Mouse (Mus musculus): ENCODE data around the gene Sh3bp5.

The Sh3bp5 gene

DNA sequence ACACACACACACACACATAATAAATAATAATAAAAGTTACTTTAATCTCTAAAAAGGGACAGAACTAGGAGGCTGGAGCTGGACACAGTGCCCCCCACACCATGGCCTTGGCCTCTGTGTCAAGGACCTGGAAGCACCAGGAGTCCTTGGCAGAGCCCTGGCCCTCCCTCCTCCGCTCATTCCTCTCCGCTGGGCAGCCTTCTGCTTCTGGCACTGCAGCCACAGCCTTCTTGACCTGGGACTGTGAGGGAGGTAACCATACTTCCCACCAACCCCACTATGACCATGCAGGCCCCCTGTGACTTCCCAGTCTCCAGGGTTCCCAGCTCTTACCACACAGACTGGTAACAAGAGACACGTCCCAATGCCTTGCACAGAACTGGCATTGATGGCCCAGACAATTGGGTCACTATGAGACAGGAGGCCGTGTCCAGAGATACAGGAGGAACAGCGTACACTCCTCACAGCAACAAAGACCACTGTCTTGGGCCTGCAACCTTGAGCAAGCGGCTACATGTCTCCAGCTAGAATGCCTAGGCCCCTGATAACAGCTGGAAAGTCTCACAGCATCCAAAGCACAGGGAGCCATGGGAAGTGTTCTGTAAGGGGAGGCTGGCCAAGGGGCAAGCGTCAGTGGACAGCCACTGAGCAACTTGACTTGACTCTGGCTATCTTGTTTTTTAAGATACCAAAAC, 41.8 kb downstream of the Sh3bp5 start:
- no peak for DNase-seq (ENCODE audit: low spot score in 2 of 2)

DNA sequence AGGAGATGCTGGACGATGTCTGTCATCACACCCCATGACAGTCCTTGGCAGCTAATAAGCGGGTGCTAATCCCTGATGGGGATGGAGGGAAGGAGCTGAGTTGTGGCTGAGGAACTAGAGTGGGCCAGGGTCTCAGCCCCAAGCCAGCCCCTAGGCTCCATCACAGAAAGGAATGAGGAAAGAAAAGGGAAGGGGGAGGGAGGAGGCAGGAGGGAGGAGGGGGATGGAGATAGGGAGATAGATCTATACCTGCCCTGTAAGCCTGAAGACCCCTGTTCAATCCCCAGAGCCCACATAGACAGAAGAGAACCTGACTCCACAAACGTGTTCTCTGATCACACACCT, 42.4 kb downstream of the Sh3bp5 start:
- no peak for DNase-seq (ENCODE audit: low spot score in 2 of 2)

DNA sequence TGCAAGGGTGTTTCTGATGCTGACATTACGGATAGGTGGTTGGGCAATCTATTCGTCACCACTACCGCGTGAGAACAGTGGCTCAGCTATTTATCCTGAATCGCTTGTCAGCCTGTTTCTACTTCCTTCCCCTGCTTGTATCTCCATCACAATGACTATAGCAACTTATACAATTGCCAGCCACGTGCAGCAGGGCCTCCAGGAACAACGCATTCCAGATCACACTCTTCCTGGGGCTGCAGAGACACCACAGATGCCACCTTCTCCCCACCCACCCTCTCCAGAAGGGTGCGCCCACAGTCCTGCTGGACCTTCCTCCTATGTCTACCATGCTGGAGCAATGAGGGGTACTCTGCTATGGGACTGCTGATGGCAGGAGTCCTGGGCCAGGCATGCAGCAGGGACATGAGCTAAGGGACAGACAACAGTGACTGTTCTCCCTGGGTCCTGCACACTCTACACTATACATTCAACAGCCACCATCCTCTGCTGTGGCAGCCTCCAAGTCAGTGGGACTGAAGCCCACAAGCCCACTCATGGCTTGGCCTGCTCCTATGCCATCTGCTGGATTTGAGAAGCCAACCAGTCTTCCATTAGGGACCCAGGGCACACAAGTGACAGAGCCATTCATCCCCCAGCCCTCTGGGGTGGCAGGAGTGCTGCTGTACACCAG, 42.9 kb downstream of the Sh3bp5 start:
- no peak for DNase-seq (ENCODE audit: low spot score in 2 of 2)

DNA sequence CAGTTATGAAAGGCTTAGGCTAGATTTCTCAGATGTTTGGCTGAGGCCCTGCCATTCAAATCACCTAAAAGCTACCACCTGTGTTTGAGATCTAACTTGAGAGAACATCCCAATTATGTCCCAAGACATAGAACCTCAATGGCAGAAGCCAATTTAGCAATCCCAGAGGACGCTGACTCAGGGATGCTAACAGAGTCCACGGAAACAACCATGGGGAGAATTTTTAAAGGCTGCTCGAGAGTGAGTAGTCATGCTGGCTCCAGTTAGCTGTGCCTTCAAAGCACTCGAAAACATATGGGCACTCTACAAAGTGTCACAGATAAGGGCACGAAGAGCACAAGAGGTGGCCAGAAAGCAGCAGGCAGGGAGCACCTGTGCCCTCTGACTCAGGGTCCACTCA, 43.6 kb downstream of the Sh3bp5 start:
- no peak for DNase-seq (ENCODE audit: low spot score in 2 of 2)

DNA sequence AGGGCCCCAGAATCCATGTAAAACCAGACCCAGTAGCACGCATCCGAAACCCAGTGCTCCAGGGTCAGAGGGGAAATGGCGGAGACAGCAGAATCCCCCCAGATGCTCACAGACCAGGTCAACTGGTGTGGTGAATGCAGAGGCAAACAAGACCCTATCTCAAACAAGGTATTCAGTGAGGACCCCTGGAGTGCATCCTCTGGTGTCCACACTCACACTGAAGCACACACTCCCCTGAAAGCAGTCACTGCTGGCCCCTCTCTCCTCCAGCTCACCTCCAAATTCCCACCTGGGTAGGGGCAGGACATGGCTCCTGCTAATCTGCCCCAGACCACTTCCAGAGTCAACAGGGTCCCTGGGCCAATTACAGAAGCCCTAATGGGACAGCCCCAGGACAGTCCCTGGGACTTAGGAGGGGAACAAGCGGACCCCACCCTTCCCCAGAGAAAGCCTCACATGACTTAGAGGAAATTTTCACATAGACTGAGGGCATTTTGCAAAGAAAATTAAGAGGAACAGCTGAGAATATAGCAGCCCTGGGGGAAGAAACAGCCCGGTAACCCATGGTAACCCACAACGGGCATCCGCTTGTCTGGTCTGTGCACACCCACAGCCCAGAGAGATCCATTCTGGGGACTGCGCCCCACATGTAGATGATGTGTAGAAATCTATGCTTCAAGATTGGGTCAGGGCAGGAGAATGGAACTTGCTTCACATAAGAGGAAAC, 46.3 kb downstream of the Sh3bp5 start:
- DNase-seq (ENCODE audit: low spot score in 2 of 2): no peak

DNA sequence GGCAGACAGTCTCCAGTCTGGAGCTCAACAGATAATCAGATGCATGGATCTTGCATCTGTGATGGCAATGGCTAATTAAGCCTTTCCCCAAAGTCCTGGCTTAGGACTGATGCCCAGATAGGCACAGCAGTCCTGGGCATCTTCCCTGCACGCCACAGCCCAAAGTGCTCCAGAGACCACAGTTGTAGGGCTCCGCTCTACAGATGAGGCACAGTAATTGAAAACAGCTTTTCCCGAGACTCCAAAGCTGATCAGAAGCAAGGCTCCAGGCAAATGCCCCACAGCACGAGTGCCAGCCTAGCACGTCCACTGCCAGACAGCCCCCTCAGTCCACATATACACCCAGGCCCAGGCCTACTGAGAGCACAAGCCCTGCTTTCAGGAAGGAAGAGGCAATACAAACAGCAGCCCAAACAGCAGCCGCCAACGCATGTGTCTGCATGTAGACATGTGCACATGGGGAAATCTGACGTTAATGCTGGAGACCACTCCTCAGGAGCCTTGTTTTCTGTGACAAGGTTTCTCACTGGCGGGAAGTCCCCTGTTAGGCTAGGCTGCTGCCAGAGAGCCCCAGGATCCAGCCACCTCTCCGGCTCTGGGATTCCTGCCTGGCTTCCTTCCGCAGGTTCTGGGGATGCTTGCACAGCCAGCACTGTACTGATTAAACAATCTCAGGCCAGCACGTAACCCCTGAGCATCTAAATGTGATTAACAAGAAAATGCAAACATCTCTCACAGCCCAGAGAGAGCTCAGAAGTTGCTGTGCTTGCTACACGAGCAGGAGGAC, 47.6 kb downstream of the Sh3bp5 start:
- no peak for DNase-seq (ENCODE audit: low spot score in 2 of 2)

DNA sequence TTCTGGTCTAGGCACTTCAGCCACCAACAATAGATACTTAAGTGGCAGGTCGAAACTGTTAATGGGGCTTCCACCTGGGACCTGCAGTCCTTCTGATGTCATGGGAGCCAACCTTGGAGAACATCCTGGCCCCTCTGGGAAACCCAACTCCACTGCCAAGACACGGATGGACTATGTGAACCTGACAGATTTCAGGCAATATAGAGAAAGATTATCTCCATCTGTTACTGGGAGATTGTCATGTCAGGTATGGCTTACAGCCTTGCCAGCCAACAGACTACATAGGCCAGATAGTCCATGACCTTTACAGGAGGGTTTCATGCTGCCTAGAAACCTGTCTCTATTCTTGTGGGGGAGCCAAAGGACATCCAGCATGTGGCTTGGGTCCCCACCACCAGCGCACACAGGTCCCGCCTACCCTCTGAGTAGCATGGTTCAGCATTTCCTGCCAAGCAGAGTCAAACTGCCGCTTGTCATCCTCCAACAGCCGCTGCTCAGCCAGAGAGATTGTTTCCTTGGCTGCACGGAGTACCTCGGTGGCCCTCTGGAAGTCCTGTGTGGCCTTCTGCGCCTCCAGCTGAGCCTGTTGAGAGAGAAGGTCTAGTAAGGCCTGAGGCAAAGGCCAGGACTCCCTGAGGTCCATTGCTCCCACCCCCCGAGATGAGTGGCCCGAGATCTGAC, 48.4 kb downstream of the Sh3bp5 start:
- peak in 1 of 2 experiments; percentile 27 for DNase-seq (ENCODE audit: low spot score in 2 of 2)

DNA sequence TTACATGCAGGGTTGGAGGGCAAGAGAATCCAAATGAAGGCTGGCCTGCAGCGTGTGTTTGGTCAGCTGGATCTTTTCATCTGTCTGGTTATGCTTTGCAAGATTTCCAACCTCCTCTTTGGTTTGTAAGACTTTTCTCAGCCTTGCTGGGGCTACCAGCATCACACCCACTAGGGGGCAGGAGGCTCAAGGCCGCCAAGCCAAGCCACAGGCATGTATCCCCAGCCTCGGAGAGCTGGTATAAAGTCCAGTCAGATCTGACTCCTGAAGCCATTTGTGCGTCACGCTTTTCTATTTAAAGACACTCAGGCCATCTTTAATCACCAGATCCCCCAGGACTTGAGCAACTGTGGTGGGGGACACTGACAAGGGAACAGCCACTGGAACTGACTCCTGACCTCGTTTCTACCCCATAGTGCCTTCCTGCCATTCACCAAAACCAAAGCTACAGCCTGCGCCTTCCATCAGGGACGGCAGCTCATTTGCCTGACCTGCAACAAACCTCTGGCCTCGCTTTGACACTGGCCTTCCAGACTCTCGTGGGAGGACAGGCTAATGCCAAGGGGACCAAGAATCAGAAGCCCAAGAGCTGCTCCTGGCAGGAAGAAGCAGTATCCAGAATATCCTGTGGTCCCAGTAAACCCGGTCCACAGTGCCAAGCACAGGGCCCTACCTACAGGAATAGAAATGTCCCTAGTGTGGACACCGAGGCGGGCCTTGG, 49.7 kb downstream of the Sh3bp5 start:
- peak; percentile 54 to 73 for DNase-seq (ENCODE audit: low spot score in 2 of 2)

DNA sequence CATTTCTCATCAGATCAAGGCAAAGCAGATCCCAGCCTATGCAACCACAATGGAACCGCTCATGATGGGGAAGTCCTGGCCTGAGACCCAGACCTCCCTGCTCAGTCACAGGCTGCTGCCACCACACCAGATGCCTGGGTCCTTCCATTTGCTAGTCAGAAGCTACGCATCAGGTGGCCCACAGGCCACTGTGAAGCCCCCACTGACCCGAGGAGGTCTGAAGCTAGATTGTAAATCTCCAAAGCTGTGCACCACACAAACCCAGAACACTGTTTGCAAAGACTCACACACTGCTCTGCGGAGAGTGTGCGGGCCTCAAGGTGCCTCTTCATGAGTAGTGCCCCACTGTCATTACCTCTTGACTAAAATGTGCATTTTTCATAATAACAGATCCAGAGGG, 50.5 kb downstream of the Sh3bp5 start:
- DNase-seq (ENCODE audit: low spot score in 2 of 2): no peak

DNA sequence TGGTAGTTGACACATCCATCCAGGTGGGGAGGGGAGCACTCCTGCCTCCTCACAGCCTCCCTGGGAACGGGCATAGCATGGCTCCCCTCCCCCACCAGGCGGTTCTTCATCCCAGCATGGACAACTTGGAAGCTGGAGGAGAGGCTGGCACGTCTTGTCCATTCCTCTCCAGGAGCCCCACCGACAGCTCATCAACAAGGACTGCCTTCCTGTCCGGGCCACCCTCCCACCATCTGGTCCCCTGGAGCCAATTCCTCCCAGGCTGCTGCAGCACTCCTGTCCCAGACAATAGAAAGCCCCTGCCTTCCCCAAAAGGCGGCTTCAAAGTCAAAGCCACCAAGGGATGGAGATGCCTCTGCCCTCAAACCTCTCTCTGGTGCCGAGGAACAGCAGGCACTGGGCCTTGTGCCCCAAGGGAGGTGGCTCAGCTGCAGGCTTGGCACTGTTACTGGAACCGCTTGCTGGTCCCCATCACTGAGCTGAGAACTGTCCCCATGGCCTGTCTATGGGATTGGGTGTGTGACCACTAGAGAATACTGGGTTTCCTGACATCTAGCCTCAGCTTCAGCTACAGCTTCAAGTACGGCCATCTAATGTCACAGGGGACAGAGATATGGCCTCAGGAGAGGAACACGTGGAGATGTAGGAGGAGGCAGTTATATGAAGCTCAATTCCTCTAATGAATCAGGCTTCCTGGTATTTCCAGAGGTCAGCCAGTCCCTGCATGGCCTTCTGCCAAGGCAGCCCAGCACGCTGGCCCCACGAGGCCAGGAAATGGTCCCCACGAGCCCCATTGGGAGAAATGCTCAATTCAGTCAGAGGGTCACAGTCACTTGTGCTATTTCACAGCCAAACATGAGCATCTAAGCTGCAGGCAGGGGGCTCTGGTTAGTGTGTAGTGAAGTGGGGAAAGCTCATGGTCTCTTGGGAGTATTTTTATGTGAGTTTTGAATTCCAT, 51.2 kb downstream of the Sh3bp5 start:
- peak in 1 of 2 experiments; percentile 44 for DNase-seq (ENCODE audit: low spot score in 2 of 2)

DNA sequence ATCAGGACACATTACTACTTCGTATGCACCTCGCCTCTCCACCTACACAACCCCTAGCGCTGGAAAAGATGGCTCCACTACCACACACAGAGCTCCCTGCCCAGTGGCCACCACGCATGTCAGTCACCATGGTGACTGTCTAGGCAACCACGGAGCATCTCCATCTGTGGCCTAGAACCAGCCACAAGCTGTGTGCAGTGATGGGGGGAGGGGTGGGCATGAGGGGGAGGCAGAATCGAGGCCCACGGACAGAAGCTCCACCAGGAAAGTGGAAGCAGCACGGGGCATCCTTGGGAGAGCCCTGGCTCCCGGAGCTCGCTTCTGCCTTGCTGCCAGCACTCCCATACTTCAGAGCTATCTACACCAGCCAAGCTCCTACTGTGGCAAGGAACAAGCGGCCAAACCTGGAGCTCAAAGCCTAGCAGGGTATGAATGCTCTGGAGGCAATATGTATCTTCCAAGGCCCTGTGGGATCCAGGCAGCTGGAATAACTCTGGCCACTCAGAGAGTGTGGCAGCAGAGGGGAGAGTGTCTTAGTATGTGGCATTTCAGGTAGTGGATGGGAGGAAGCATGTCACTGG, 52.3 kb downstream of the Sh3bp5 start:
- peak in 1 of 2 experiments; percentile 54 for DNase-seq (ENCODE audit: low spot score in 2 of 2)

DNA sequence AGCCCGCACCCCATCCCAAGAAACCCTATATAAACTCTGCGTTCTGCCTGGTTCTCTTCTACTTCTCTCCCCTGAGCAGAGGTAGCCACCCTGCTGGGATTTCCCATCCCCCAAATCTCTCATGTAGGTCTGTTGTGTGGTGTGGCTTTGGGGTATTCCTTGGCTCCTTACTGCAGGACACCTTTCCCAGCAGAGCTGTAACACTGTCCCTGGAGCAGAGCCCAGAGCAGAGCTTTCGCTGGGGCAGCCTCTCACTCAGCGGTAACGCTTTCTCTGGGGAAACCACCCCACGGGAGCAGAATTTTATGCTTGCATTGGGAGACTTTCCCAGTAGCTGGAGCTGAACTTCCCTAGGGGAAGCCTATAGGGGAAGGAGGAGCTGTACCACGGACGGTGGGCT, 53.6 kb downstream of the Sh3bp5 start:
- DNase-seq (ENCODE audit: low spot score in 2 of 2): no peak

DNA sequence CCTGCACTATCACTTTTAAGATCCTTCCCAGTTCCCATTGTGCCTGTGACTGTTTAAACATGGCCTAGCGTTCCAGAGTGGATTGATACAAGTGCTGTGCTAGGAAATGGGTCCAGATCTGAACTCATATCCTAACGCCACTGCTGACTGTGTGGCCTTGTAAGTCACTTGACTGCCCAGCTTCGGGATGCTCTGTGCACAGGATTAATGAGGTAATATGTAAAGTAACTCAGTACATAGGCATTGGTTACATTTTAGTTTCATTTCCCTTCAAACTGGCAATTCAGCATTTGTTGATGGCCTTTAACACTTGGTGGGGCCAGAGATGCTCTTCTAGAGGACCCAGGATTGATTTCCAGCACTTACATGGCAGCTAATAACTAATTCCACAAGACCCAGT, 59.5 kb downstream of the Sh3bp5 start:
- DNase-seq (ENCODE audit: low spot score in 2 of 2): no peak

DNA sequence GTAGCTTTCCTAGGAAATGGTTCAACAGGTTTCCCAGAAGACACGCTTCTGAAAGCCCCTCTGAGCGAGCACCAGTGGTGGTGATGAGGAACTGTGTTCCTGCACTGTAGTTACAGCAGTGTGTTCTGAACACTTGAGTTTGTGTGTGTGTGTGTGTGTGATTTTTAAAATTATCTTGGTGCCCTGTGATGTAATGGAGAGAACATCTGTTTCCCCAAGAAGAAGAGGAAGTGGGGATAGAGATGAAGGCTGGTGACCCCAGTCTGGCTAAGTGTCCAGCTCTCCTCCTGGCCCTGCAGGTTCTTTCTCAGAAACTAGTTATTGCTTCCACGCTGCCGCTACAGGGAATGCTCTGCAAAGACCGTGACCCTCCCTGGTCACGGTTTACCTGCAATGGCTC, 61.5 kb downstream of the Sh3bp5 start:
- no peak for DNase-seq (ENCODE audit: low spot score in 2 of 2)

DNA sequence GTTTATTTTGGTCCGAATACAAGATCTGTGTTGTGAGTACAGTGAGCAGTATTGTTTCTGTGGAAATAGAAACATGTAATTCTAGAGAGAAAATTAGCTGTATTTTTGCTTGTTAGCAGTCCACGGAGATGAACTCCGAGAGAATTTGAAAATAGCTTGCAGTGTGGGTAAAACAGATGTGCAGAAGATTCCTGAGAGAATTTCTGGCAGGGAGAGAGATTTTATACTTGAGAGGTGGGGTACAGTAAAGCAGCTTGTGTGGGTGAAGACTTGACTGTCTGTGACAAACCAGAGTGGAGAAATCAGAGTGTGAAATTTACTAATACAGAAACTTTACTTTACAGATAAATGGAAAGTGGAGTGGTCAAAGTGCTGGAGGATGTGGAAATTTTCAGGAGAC, 66.5 kb downstream of the Sh3bp5 start:
- no peak for DNase-seq (ENCODE audit: low spot score in 2 of 2)

DNA sequence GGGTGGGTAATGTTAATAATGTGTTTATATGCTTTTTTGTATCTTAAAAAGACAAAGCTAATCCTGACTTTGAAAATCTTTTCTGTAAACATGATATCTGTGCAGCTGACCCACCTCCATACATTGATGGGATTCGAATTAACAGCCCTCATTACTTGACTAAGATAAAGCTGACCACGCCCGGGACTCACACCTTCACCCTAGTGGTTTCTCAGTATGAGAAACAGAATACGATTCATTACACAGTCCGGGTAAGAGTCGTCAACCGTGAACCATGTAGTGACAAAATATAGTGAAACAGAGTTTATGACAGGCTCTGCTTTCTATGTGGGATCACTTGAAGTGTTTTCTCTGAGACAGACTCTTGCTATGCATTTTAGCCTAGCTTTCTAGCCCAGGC, 67.9 kb downstream of the Sh3bp5 start:
- DNase-seq (ENCODE audit: low spot score in 2 of 2): no peak

DNA sequence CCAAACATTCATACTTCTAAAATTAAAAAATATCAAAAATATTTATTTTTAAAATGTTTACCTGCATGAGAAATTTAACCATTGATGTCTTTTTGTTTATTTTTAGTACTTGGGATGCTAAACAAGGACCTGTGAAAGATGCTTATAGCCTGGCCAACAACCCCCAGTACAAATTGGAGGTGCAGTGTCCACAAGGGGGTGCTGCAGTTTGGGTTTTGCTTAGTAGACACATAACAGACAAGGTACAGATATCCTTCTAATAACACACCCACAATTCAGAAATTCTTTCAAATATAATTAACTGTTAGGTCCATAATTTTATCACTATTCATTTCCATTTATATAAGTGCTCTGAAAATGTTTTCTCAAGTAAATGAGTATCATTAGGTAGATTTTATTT, 70.5 kb downstream of the Sh3bp5 start:
- peak in 1 of 2 experiments; percentile 73 for DNase-seq (ENCODE audit: low spot score in 2 of 2)

DNA sequence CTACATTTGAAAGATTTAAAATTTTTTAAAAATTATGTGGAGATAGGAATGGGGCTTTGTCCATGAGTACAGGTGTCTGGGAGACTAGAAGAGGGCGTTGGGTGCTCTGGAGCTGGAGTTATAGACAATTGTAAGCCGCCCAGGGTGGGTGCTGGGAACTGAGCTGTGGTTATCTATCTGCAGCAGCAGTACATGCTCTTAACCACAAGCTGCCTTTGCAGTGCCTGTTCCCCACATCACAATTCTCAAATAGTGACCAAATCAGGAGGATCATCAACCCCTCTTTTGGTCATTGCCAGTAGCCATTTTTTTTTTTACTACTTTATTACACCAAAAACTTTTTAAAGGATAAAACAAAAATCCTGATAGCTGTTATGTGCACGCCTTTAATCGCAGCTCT, 71.3 kb downstream of the Sh3bp5 start:
- DNase-seq (ENCODE audit: low spot score in 2 of 2): no peak

DNA sequence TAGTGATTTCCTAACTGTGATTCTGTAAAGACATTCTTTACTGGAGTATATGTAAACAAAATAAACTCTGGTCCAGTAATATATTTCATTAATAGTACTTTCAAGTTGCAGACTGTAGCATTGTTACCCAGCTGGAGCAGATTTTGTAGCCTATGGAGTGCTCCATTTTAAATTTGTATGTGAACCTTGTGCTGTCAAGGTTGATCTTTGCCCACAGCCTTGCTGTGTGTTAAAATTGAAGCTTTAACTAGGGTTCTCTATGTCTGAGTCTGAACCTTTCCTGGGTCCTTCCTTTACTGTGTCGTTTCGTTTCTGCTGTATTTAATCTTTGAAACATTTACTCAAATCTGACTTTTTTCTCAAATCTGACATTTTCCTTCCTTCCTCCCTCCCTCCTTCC, 73.6 kb downstream of the Sh3bp5 start:
- DNase-seq (ENCODE audit: low spot score in 2 of 2): no peak

DNA sequence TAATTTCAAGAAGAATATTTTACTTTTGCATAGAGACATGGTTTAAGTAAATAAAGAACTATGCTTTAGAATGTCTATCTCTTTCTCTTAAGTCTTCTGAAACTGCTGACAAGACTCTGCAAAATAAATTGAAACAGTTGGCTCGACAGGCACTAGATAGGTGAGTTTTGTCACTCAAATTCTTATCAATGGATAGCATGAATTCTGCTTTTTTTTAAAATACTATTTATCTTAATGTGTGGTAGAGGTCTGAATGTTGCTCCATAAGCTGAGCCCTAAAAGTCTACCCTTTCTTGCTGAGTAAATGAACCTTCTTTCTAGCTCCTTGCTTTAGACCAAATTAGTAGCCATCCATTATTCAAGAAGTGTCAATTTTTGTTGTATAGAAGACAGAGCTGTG, 90.5 kb downstream of the Sh3bp5 start:
- DNase-seq (ENCODE audit: low spot score in 2 of 2): no peak

Measured in cerebellum, postnatal 4 days (tissue).